Mouse (Mus musculus) liver, adult 2 months (tissue): ENCODE data around the gene Wscd2. TPM values are rescaled to one million over a fixed set of nuclear protein-coding genes. Genes with fewer than 3 reads are reported as not detected.
A peak's percentile ranks its signal among the peaks of the same experiment; 100 is the strongest.

Experiments
- DNase-seq: peaks from one replicate; pipeline ENCODE4 v3.0.0-alpha.2; 2011; ENCODE audit warnings: low read depth, low spot score; ENCODE audit errors: extremely low read depth
- H3K27ac ChIP-seq: fragments of 200-500 bp; replicated peaks from 2 replicates; pipeline ENCODE4 v1.5.1; 2012; ENCODE audit warnings: low read depth, mild to moderate bottlenecking, control low read depth, inconsistent platforms, low read length; ENCODE audit not compliant: insufficient read depth
- H3K27me3 ChIP-seq: fragments of 200-500 bp; 2 replicates; pipeline ENCODE4 v1.6.1; 2012; ENCODE audit warnings: mild to moderate bottlenecking, moderate library complexity, low read length, inconsistent platforms; ENCODE audit not compliant: control insufficient read depth, insufficient read depth
- H3K36me3 ChIP-seq: fragments of 200-500 bp; 2 replicates; pipeline ENCODE4 v1.6.1; 2012; ENCODE audit warnings: low read length, inconsistent platforms; ENCODE audit not compliant: control insufficient read depth, insufficient read depth
- H3K4me1 ChIP-seq: fragments of 200-500 bp; 2 replicates; pipeline ENCODE4 v1.6.1; 2011; ENCODE audit warnings: low read length; ENCODE audit not compliant: control insufficient read depth, insufficient read depth
- H3K4me3 ChIP-seq: fragments of 200-500 bp; 2 replicates; pipeline ENCODE4 v1.5.1; 2011; ENCODE audit warnings: low read depth, mild to moderate bottlenecking, control low read depth, low read length, moderate library complexity; ENCODE audit not compliant: insufficient read depth
- H3K79me2 ChIP-seq: fragments of 200-500 bp; 2 replicates; pipeline ENCODE4 v1.6.1; 2012; ENCODE audit warnings: inconsistent platforms, mild to moderate bottlenecking, low read length, moderate library complexity; ENCODE audit not compliant: control insufficient read depth, insufficient read depth
- H3K9ac ChIP-seq: fragments of 200-500 bp; 2 replicates; pipeline ENCODE4 v1.6.1; 2012; ENCODE audit warnings: low read depth, mild to moderate bottlenecking, control low read depth, inconsistent platforms, low read length
- CTCF ChIP-seq: fragments of 200-500 bp; IDR thresholded peaks from 2 replicates; pipeline ENCODE4 v1.5.1; 2011; ENCODE audit warnings: low read depth, low read length, control low read depth
- POLR2A ChIP-seq: fragments of 200-500 bp; IDR thresholded peaks from 2 replicates; pipeline ENCODE4 v1.6.1; 2011; ENCODE audit warnings: low read length, control low read depth; ENCODE audit not compliant: insufficient read depth; ENCODE audit errors: extremely low read depth
- WGBS: fragments of 180-500 bp; shearing (Covaris S2); methylation state at CpG from one replicate; pipeline ENCODE4 v1.1.7; 2018; 5-methylcytosine and 5-hydroxymethylcytosine counted together
- polyA plus RNA-seq: library from polyadenylated mRNA; depleted of rRNA; stranded (reverse); fragments of >200 nt; gene quantifications from 2 replicates; pipeline ENCODE4 v1.2.3, GENCODE M21; 2012
- total RNA-seq: library from RNA; depleted of rRNA; stranded (reverse); fragments of >200 nt; gene quantifications from 2 replicates; pipeline ENCODE4 v1.2.3, GENCODE M21; 2014

Wscd2 gene
- total and polyA plus RNA-seq, 2 experiments = 0.05 to 0.09 TPM

GRCm38 (mm10) chr5:113541196-113541595, 51.1 kb downstream of the Wscd2 start:
- no peak overlapping the region for H3K9ac ChIP-seq
- H3K4me3 ChIP-seq = no peak overlapping the region
- no peak overlapping the region for H3K27ac ChIP-seq
- H3K79me2 ChIP-seq = no peaks in the 10 kb centered on the region
- TF ChIP-seq CTCF (no peak), POLR2A (no peak)
- 57% methylated on average over 5 of the region's 5 CpGs for whole genome bisulfite sequencing
- no peaks in the 10 kb centered on the region for H3K36me3 ChIP-seq
- no peaks in the 10 kb centered on the region for H3K4me1 ChIP-seq
- no peak for DNase-seq
- no peaks in the 10 kb centered on the region for H3K27me3 ChIP-seq

- TF ChIP-seq POLR2A = no peak
- no peak for TF ChIP-seq CTCF
- H3K27me3 ChIP-seq = no peaks in the 10 kb centered on the region
- H3K4me1 ChIP-seq = no peaks in the 10 kb centered on the region
- no peak overlapping the region for H3K27ac ChIP-seq
- no peak overlapping the region for H3K9ac ChIP-seq
- H3K4me3 ChIP-seq = no peak overlapping the region
- H3K79me2 ChIP-seq = no peaks in the 10 kb centered on the region
- WGBS = 34% methylated on average over 10 of the region's 10 CpGs
- H3K36me3 ChIP-seq = no peaks in the 10 kb centered on the region
- DNase-seq = no peak
Measured at GRCm38 (mm10) chr5:113542885-113543476, 52.8 kb downstream of the Wscd2 start.

- Histone ChIP-seq H3K27me3 (no peaks in the 10 kb centered on the region), H3K36me3 (no peaks in the 10 kb centered on the region), H3K79me2 (no peaks in the 10 kb centered on the region), H3K4me3 (no peak overlapping the region), H3K4me1 (no peaks in the 10 kb centered on the region), H3K27ac (no peak overlapping the region), H3K9ac (no peak overlapping the region)
- 55% methylated on average over 14 of the region's 14 CpGs for WGBS
- DNase-seq = peak; percentile 10
- TF ChIP-seq CTCF = peak; percentile 57
- TF ChIP-seq POLR2A = no peak
Measured at GRCm38 (mm10) chr5:113547949-113548700, 58.0 kb downstream of the Wscd2 start.

GRCm38 (mm10) chr5:113550249-113550648, 60.1 kb downstream of the Wscd2 start:
- WGBS = 66% methylated on average over 8 of the region's 8 CpGs
- DNase-seq = no peak

GRCm38 (mm10) chr5:113550759-113551158, 60.6 kb downstream of the Wscd2 start:
- no peaks in the 10 kb centered on the region for H3K36me3 ChIP-seq
- 20% methylated on average over 19 of the region's 19 CpGs for WGBS
- H3K9ac ChIP-seq = no peak overlapping the region
- no peak overlapping the region for H3K27ac ChIP-seq
- H3K4me3 ChIP-seq = no peak overlapping the region
- H3K79me2 ChIP-seq = no peaks in the 10 kb centered on the region
- TF ChIP-seq CTCF (no peak), POLR2A (no peak)
- no peaks in the 10 kb centered on the region for H3K27me3 ChIP-seq
- DNase-seq = no peak
- H3K4me1 ChIP-seq = no peaks in the 10 kb centered on the region

More at GRCm38 (mm10) chr5:113550249-113550648, 60.1 kb downstream of the Wscd2 start:
- no peak overlapping the region for H3K9ac ChIP-seq
- H3K4me1 ChIP-seq = no peaks in the 10 kb centered on the region
- H3K36me3 ChIP-seq = no peaks in the 10 kb centered on the region
- H3K27me3 ChIP-seq = no peaks in the 10 kb centered on the region
- H3K79me2 ChIP-seq = no peaks in the 10 kb centered on the region
- H3K27ac ChIP-seq = no peak overlapping the region
- no peak for TF ChIP-seq POLR2A
- TF ChIP-seq CTCF = no peak
- no peak overlapping the region for H3K4me3 ChIP-seq

- H3K36me3 ChIP-seq = no peaks in the 10 kb centered on the region
- DNase-seq = no peak
- H3K4me1 ChIP-seq = no peaks in the 10 kb centered on the region
- WGBS = 9% methylated on average over 9 of the region's 9 CpGs
- no peaks in the 10 kb centered on the region for H3K27me3 ChIP-seq
- H3K9ac ChIP-seq = no peak overlapping the region
- no peak overlapping the region for H3K4me3 ChIP-seq
- TF ChIP-seq CTCF = no peak
- TF ChIP-seq POLR2A = no peak
- no peak overlapping the region for H3K27ac ChIP-seq
- H3K79me2 ChIP-seq = no peaks in the 10 kb centered on the region
Measured at GRCm38 (mm10) chr5:113553402-113553897, 63.3 kb downstream of the Wscd2 start.
